Mouse (Mus musculus) kidney, postnatal 0 days (tissue): Measurements from ENCODE around the gene Hcfc1. TPM values are rescaled to one million over a fixed set of nuclear protein-coding genes. Genes with fewer than 3 reads are reported as not detected.

Experiments used
- ATAC-seq: fragments of 200-750 bp; cut with Nextera tagmentation; replicated peaks from 2 replicates; pipeline ENCODE4 v1.8.0; 2017; ENCODE audit warnings: low read depth, moderate number of reproducible peaks, moderate TSS enrichment, moderate library complexity; ENCODE audit not compliant: low FRiP score
- DNase-seq: peaks from one replicate; pipeline ENCODE4 v3.0.0-alpha.2; 2016; ENCODE audit warnings: low spot score
- H3K27ac ChIP-seq: fragments of 300-500 bp; sonication (generic); 2 replicates; pipeline ENCODE4 v1.5.1; 2014; ENCODE audit warnings: mild to moderate bottlenecking
- H3K27me3 ChIP-seq: fragments of 300-500 bp; sonication (generic); 2 replicates; pipeline ENCODE4 v1.6.1; 2014; ENCODE audit warnings: low read length, mixed read lengths; ENCODE audit not compliant: insufficient read depth
- H3K36me3 ChIP-seq: fragments of 300-500 bp; sonication (generic); 2 replicates; pipeline ENCODE4 v1.6.1; 2014; ENCODE audit warnings: low read length, mixed read lengths; ENCODE audit not compliant: insufficient read depth
- H3K4me1 ChIP-seq: fragments of 300-500 bp; sonication (generic); replicated peaks from 2 replicates; pipeline ENCODE4 v1.6.1; 2014; ENCODE audit warnings: antibody characterized with exemption, low read length, mixed read lengths; ENCODE audit not compliant: insufficient read depth
- H3K4me2 ChIP-seq: fragments of 300-500 bp; sonication (generic); 2 replicates; pipeline ENCODE4 v1.6.1; 2014; ENCODE audit warnings: mild to moderate bottlenecking, low read length, moderate library complexity, mixed read lengths
- H3K4me3 ChIP-seq: fragments of 300-500 bp; sonication (generic); replicated peaks from 2 replicates; pipeline ENCODE4 v1.5.1; 2014; ENCODE audit warnings: low read depth, low read length
- H3K9ac ChIP-seq: fragments of 300-500 bp; sonication (generic); 2 replicates; pipeline ENCODE4 v1.6.1; 2014; ENCODE audit warnings: low read depth, low read length
- H3K9me3 ChIP-seq: fragments of 300-500 bp; sonication (generic); replicated peaks from 2 replicates; pipeline ENCODE4 v1.6.1; 2016; ENCODE audit warnings: low read length, inconsistent platforms, mixed read lengths
- CTCF ChIP-seq: IDR thresholded peaks from 2 replicates; pipeline ENCODE4 v1.5.1; 2016; ENCODE audit warnings: antibody characterized with exemption, low read depth, mild to moderate bottlenecking, moderate library complexity
- WGBS: fragments of 180-500 bp; shearing (Covaris S2); extraction: QIAGEN DNeasy Blood & Tissue Kit; methylation state at CpG from one replicate; pipeline ENCODE4 v1.1.7; 2014; 5-methylcytosine and 5-hydroxymethylcytosine counted together
- polyA plus RNA-seq: library from polyadenylated mRNA; unstranded; fragments of >200 nt; fragmentation: Nextera tagmentation; extraction: Ambion mirVana; gene quantifications from 2 replicates; pipeline ENCODE4 v1.2.1, GENCODE M21; 2015

Gene Hcfc1
- polyA plus RNA-seq: 32.1 and 36.1 TPM in 2 replicates

GRCm38 (mm10) chrX:73966248-73967176 lies at the start of gene Hcfc1:
Gene Hcfc1 (minus strand): TSS chrX:73966357.
- 23% methylated on average over 58 of the region's 58 CpGs for WGBS
- ATAC-seq (peak; percentile 80), DNase-seq (peak; percentile 89)
- Histone ChIP-seq H3K27me3 (no peaks in the 10 kb centered on the region), H3K27ac (peak within 1 kb of the TSS; percentile 97), H3K9ac (peak within 1 kb of the TSS; percentile 80), H3K36me3 (no peaks in the 10 kb centered on the region), H3K4me2 (peak within 1 kb of the TSS; percentile 63), H3K4me3 (peak within 1 kb of the TSS; percentile 73), H3K9me3 (no peaks in the 10 kb centered on the region), H3K4me1 (no peaks in the 10 kb centered on the region; the same call in 1 of the 2 replicates)
- TF ChIP-seq CTCF: no peak

GRCm38 (mm10) chrX:74014597-74014996 lies 48.4 kb upstream of the Hcfc1 start:
- no peak for TF ChIP-seq CTCF
- Histone ChIP-seq H3K27me3 (no peaks in the 10 kb centered on the region), H3K27ac (no peak overlapping the region), H3K36me3 (0 out of 2 replicates have a peak, but pooled peaks cover 2% of the 10 kb centered on the region), H3K9ac (no peak overlapping the region), H3K4me2 (no peak overlapping the region), H3K9me3 (no peaks in the 10 kb centered on the region), H3K4me3 (no peak overlapping the region), H3K4me1 (no peaks in the 10 kb centered on the region)
- ATAC-seq (no peak), DNase-seq (no peak)
- WGBS: 100% methylated on average over 1 of the region's 1 CpGs

GRCm38 (mm10) chrX:74008063-74008462 lies 41.9 kb upstream of the Hcfc1 start:
- H3K27ac ChIP-seq: no peak overlapping the region
- no peak overlapping the region for H3K4me3 ChIP-seq
- H3K9ac ChIP-seq: no peak overlapping the region
- WGBS: 39% methylated on average over 8 of the region's 8 CpGs
- no peak for TF ChIP-seq CTCF
- DNase-seq (peak; percentile 36), ATAC-seq (no peak)
- H3K27me3 ChIP-seq: no peaks in the 10 kb centered on the region
- no peak overlapping the region for H3K4me2 ChIP-seq
- no peaks in the 10 kb centered on the region for H3K9me3 ChIP-seq
- no peaks in the 10 kb centered on the region for H3K4me1 ChIP-seq
- no peaks in the 10 kb centered on the region for H3K36me3 ChIP-seq

GRCm38 (mm10) chrX:74006401-74006800 lies 40.2 kb upstream of the Hcfc1 start:
- WGBS: 86% methylated on average over 21 of the region's 21 CpGs
- no peak for DNase-seq
- Histone ChIP-seq H3K27me3 (no peaks in the 10 kb centered on the region), H3K4me1 (no peaks in the 10 kb centered on the region), H3K9me3 (no peaks in the 10 kb centered on the region), H3K27ac (no peak overlapping the region), H3K9ac (no peak overlapping the region), H3K36me3 (no peaks in the 10 kb centered on the region), H3K4me2 (no peak overlapping the region), H3K4me3 (no peak overlapping the region)
- TF ChIP-seq CTCF: no peak
- ATAC-seq: no peak

- Histone ChIP-seq H3K27ac (no peak overlapping the region), H3K4me1 (no peaks in the 10 kb centered on the region), H3K27me3 (no peaks in the 10 kb centered on the region), H3K9me3 (no peaks in the 10 kb centered on the region), H3K36me3 (no peaks in the 10 kb centered on the region), H3K4me3 (no peak overlapping the region), H3K9ac (no peak overlapping the region), H3K4me2 (no peak overlapping the region)
- 58% methylated on average over 2 of the region's 2 CpGs for WGBS
- DNase-seq: no peak
- ATAC-seq: no peak
- no peak for TF ChIP-seq CTCF
These were observed 37.5 kb upstream of the Hcfc1 start for GRCm38 (mm10) chrX:74003644-74004043.

GRCm38 (mm10) chrX:74001024-74001423 lies 34.9 kb upstream of the Hcfc1 start:
- TF ChIP-seq CTCF: no peak
- Histone ChIP-seq H3K4me1 (no peaks in the 10 kb centered on the region), H3K36me3 (no peaks in the 10 kb centered on the region), H3K4me2 (no peak overlapping the region), H3K27me3 (no peaks in the 10 kb centered on the region), H3K27ac (no peak overlapping the region), H3K4me3 (no peak overlapping the region), H3K9ac (no peak overlapping the region), H3K9me3 (no peaks in the 10 kb centered on the region)
- DNase-seq: no peak
- 49% methylated on average over 3 of the region's 3 CpGs for WGBS
- ATAC-seq: no peak
